Mouse (Mus musculus): ENCODE measurements around the gene Higd1b. TPM values are rescaled to one million over a fixed set of nuclear protein-coding genes. Genes with fewer than 3 reads are reported as not detected.

Higd1b gene
- polyA plus RNA-seq, 1 experiment from 2014 or later, result not detected

DNA sequence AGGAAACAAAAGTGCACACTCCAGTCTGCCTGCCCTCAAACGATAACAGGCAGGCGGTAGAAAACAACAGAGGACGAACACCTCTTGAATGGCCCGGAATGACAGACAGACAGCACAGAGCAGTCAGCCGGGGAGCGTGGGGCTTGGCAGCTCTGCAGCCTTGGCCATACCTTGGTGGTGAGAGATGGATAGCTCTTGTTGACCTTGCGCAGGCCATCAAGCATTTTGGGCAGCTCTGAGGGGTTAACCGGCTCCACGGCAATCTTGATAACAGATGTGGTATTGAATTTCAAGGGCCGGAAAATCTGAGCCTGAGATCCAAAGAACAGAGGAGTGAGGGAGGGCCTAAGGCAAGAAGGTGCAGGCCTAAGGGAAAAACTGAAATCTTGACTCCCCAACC, 10.3 kb downstream of the Higd1b start:
- no peak overlapping the region for H3K4me2 ChIP-seq (replicated peaks)
- no peaks in the 10 kb centered on the region for H3K27me3 ChIP-seq
- peaks cover 100% of the 10 kb centered on the region for H3K36me3 ChIP-seq
- H3K27ac ChIP-seq, result no peak overlapping the region
- no peak for ATAC-seq (ENCODE audit: low FRiP score, low read depth)
- H3K9ac ChIP-seq, result no peak overlapping the region
- no peaks in the 10 kb centered on the region for H3K9me3 ChIP-seq
- no peak overlapping the region for H3K4me3 ChIP-seq
- no peaks in the 10 kb centered on the region for H3K4me1 ChIP-seq
- 67% methylated on average over 10 of the region's 10 CpGs for WGBS

DNA sequence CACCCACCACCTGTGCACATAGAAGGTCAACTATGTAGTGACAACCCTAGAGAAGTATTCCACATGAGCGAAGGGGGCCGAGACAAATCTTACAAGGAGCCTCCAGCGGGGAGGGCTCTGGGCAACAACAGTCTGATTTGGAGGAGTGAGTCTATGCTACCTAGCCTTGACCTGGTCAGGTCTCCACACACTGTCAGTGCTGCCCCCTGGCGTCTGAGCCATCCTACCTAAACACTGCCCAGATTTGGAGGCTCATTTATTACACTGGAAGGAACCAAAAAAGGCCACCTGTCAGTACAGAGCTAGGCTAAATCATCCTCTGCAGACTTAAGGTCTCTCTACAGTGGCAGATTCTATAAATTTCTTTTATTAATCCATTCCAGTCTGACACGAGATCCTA, 16.2 kb downstream of the Higd1b start:
- 63% methylated on average over 5 of the region's 5 CpGs for WGBS
- H3K4me3 ChIP-seq, result no peak overlapping the region
- H3K9ac ChIP-seq, result no peak overlapping the region
- peaks cover 96% of the 10 kb centered on the region for H3K36me3 ChIP-seq
- H3K27me3 ChIP-seq, result no peaks in the 10 kb centered on the region
- ATAC-seq (ENCODE audit: low FRiP score, low read depth), result no peak
- H3K27ac ChIP-seq, result no peak overlapping the region
- peaks cover 16% of the 10 kb centered on the region for H3K4me1 ChIP-seq
- H3K9me3 ChIP-seq, result no peaks in the 10 kb centered on the region
- no peak overlapping the region for H3K4me2 ChIP-seq (replicated peaks)

DNA sequence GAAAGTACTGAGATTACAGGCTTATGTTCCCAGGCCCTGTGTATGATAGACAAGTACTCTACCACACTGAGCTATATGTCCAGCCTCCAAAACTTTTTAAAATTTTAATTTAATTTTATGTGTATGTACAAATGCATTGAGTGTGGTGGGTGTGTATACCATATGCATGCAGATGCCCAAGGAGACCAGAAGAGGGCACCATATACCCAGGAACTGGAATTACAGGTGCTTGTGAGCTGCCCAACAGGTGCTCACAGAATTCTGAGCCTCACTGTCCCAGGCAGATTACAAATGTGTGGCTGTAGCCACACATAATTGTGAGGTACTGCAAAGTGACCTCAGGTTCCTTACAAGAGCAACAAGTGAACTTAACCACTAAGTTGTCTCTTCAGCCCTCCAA, 18.1 kb downstream of the Higd1b start:
- peaks cover 19% of the 10 kb centered on the region for H3K4me1 ChIP-seq
- H3K4me2 ChIP-seq (replicated peaks), result no peak overlapping the region
- H3K9me3 ChIP-seq, result no peaks in the 10 kb centered on the region
- H3K27me3 ChIP-seq, result no peaks in the 10 kb centered on the region
- peaks cover 95% of the 10 kb centered on the region for H3K36me3 ChIP-seq
- ATAC-seq (ENCODE audit: low FRiP score, low read depth), result no peak
- H3K9ac ChIP-seq, result no peak overlapping the region
- no peak overlapping the region for H3K27ac ChIP-seq
- no peak overlapping the region for H3K4me3 ChIP-seq

DNA sequence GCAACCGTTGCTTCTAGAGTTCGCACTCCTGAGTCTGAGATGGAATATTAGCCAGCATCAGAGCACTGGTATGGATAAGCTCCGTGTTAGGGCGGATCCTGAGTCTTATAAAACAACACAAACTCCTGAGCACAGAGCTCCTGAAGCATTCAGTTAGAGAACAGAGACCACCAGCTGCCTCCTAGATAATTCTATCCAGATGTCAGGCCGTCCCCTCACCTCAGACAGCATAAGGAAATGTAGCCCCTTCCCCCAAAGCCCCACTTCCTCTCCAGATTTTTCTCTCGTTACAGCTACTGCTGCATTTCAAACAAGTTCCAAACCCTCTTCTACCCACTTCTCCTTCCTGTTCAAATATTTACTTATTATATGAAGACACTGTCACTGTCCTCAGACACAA, 20.3 kb downstream of the Higd1b start:
- 22% methylated on average over 6 of the region's 6 CpGs for WGBS
- peak overlapping the region; percentile 15; the same call in 1 of the 2 replicates for H3K27ac ChIP-seq
- peak; percentile 36; the same call in 1 of the 2 replicates for ATAC-seq (ENCODE audit: low FRiP score, low read depth)

DNA sequence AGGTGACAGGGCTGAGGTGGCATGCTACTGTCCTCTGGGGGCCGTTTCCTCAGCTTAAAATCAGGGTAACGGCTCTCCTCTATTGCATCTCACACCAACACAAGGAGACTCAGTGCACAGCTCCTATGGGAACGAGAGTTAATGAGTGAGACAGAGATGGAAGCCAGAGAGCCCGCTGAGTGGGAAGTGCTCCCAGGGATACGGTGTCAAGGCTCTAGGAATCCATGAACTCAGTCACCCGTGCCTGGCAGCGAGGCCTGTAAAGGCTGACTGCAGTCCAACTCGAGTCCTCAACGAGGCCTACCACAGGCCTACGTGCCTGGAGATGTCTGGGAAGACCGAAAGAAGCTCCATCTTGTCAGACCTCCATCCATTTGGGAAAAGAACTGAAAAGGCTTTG, 23.3 kb downstream of the Higd1b start:
- 93% methylated on average over 11 of the region's 11 CpGs for WGBS
- H3K4me3 ChIP-seq, result no peak overlapping the region
- H3K36me3 ChIP-seq, result peaks cover 96% of the 10 kb centered on the region
- no peak overlapping the region for H3K27ac ChIP-seq
- H3K4me1 ChIP-seq, result peaks cover 19% of the 10 kb centered on the region
- H3K4me2 ChIP-seq (replicated peaks), result no peak overlapping the region
- H3K27me3 ChIP-seq, result no peaks in the 10 kb centered on the region
- H3K9me3 ChIP-seq, result no peaks in the 10 kb centered on the region
- ATAC-seq (ENCODE audit: low FRiP score, low read depth), result no peak
- H3K9ac ChIP-seq, result no peak overlapping the region

More for the DNA sequence above, 20.3 kb downstream of the Higd1b start:
- peaks cover 19% of the 10 kb centered on the region for H3K4me1 ChIP-seq
- H3K36me3 ChIP-seq, result peaks cover 95% of the 10 kb centered on the region
- H3K9me3 ChIP-seq, result no peaks in the 10 kb centered on the region
- H3K27me3 ChIP-seq, result no peaks in the 10 kb centered on the region
- H3K4me3 ChIP-seq, result no peak overlapping the region
- peak overlapping the region; percentile 23; the same call in 1 of the 2 replicates for H3K4me2 ChIP-seq (replicated peaks)
- 0 out of 2 replicates have a peak overlapping the region, but pooled peaks have one; percentile 13 for H3K9ac ChIP-seq

DNA sequence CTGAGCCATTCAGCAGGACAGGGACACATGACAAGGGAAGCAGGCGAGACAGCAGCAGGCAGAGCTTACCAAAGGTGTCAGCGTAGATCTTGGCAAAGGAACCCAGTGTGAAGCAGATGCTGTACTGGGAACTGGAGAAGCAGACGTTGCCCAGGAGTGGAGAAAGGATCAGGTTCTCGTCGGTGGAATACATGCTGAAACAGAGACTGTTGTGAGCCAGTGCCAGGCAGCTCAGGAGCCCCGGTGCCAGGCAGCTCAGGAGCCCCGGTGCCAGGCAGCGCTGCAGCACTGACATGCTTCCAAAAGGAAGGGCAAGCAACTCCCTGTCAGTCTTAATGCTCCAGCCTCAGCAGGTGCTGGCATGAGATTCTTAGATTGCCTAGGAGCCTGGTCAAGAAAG, 24.3 kb downstream of the Higd1b start:
- Histone ChIP-seq H3K36me3 (peaks cover 92% of the 10 kb centered on the region), H3K4me3 (no peak overlapping the region), H3K4me2 (replicated peaks) (no peak overlapping the region), H3K9me3 (no peaks in the 10 kb centered on the region), H3K4me1 (peaks cover 19% of the 10 kb centered on the region), H3K27me3 (no peaks in the 10 kb centered on the region), H3K27ac (no peak overlapping the region), H3K9ac (no peak overlapping the region)
- 92% methylated on average over 8 of the region's 8 CpGs for whole genome bisulfite sequencing
- no peak for ATAC-seq (ENCODE audit: low FRiP score, low read depth)

DNA sequence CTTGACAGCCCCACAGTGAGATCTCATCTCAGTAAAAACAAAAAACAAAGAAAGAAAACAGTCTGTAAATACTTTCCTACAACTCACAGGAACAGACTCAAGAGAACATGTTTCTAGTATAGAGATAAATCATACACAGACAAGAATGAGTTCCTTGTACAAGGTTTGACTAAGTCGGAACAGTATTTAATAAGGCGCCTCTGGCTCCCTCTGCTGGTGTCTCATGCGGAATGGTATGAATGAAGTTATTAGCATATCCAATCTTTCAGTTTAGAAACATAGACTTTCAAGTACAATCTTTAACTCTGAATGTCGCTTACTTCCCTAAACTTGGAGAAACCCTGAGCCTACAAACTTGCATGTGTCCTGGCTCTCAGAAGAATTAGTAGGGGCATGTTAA, 28.6 kb downstream of the Higd1b start:
- no peak for ATAC-seq (ENCODE audit: low FRiP score, low read depth)
- Histone ChIP-seq H3K4me2 (replicated peaks) (no peak overlapping the region), H3K9ac (no peak overlapping the region), H3K4me1 (no peaks in the 10 kb centered on the region), H3K36me3 (peaks cover 93% of the 10 kb centered on the region), H3K9me3 (no peaks in the 10 kb centered on the region), H3K4me3 (no peak overlapping the region), H3K27ac (peak overlapping the region; percentile 28; the same call in 1 of the 2 replicates), H3K27me3 (no peaks in the 10 kb centered on the region)
- WGBS, result 37% methylated on average over 4 of the region's 4 CpGs

DNA sequence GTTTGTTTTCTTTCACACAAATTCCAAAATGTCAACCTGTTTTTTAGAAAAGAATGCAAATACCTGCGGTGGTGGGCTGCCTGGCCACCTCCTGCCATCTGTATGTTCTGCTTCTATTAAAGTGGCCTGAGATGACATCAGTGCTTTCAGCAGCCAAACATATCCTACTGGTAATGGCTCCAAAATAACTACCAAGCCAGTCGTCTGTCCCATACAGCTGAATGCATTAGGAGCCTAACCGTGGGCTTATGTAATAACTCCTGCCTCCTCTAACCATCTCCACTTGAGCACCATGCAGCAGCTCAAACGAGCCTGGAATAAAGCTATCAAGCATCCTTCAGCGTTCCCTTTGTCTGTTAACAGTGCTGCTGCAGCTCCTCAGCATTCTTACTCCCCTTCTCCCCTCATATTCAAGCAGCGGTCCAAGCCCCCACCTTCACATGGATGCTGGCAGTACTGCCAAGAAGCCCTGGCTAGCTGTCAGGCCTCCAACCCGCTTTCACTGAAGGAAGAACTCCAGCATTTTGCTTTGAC, 39.2 kb downstream of the Higd1b start:
- Histone ChIP-seq H3K27ac (no peak overlapping the region), H3K36me3 (peaks cover 66% of the 10 kb centered on the region), H3K9ac (no peak overlapping the region), H3K4me2 (replicated peaks) (no peak overlapping the region), H3K4me3 (no peak overlapping the region), H3K27me3 (no peaks in the 10 kb centered on the region), H3K9me3 (no peaks in the 10 kb centered on the region), H3K4me1 (peaks cover 8% of the 10 kb centered on the region)
- 91% methylated on average over 7 of the region's 7 CpGs for WGBS
- ATAC-seq (ENCODE audit: low FRiP score, low read depth), result no peak

DNA sequence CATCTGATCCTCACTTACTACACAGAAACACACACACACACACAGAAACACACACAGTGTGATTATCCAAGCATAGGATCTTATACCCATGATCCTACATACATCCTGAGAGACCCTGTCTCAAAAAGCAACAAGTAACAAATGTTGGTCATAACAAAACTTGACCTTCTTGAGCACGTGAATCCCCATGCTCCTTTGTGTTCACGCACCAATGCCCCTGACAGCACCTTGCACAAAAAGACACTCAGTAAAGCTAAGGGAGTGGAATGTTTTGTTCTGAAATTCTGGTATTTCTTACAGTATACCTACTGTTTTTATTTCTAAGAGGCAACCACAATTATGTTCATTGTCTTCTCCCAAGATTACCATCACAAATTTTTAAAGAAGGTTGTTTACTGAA, 43.9 kb downstream of the Higd1b start:
- H3K27me3 ChIP-seq, result peaks cover 10% of the 10 kb centered on the region
- H3K27ac ChIP-seq, result no peak overlapping the region
- ATAC-seq (ENCODE audit: low FRiP score, low read depth), result no peak
- H3K4me1 ChIP-seq, result peaks cover 16% of the 10 kb centered on the region
- H3K4me2 ChIP-seq (replicated peaks), result peak overlapping the region; percentile 78
- H3K4me3 ChIP-seq, result peak overlapping the region; percentile 82
- H3K9me3 ChIP-seq, result no peaks in the 10 kb centered on the region
- WGBS, result 86% methylated on average over 2 of the region's 2 CpGs
- peak overlapping the region; percentile 89 for H3K9ac ChIP-seq
- H3K36me3 ChIP-seq, result peaks cover 30% of the 10 kb centered on the region

DNA sequence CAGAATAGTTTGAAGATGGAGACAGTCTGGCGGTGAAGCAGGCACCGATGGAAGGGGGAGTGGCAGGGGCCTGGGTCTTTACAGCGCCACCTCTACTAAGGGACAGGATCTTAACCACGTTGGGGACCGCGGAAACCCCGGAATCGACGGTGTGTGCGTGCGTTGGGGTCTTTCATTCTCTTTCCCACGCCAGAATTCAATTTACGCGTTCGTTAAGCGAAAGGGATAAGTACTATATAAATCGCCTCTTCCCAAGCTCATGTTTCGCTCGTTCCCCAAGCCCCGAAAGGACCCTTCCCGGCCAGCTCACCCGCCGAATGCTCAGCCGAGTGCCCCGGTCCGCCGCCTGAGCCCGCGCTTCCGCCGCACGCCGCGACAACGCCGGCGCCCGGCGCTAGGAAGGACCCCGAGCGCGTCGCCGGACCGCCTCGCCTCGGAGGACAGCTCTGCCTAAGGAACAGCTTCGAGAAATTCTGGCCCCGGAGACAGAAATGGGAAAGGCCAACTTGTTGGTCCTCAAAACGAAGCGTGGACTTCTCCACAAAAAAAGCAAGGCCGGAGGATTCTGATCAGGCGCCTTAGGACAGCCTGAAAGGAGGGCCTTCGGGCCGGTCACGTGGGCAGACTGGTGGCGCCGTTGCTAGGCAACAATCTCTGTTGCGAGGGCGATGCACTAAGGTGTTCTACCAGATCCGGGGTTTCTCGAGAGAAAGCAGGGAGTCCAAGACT, 45.1 kb downstream of the Higd1b start, which contains the start of the genes Eftud2 and Ccdc103:
Gene Eftud2, minus strand, starts transcription at position 401 of the 729 bp plus-strand sequence.
Gene Ccdc103, plus strand, starts transcription at position 620 of the 729 bp plus-strand sequence.
- peak within 1 kb of the TSS; percentile 89 for H3K9ac ChIP-seq

DNA sequence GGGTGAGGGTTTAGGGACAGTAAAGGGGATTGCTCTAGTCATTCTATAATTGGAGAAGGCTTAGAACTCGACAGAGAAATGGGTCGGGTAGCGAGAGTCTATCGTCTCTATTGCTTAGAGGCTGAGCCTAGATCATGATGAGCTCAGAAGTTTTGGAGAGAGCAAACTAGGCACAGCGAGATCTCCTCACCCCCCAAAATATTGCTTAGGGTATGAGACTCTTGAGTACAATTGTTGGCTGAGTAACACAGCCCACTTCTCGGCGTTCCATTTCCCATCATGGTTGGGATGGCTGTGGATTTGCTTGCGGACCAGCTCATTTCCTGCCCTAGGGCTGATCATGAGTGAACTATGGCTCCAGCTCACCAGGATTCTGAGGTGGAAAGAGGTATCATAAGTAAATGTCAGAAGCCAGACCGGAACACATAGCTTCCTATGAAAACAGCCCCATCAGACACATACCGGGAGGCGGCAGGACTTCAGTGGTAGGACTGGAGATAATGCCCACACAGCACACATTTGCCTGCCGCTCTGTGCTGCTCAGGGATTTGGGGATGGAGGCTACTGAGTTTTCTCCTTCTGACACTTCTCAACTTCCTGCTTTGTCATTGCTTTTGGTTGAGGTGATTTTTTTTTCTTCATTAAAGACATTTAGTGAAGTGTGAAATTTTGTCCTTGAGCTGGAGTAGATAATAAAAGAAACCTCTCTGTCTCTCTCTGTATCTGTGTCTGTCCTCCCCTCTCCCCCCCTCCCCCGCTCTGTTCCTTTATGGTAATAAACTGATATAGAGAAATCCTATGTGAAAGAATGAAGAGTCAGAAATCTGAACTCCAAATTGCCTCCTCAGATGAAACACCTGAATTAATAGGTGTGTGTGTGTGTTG, 45.9 kb downstream of the Higd1b start:
- H3K9ac ChIP-seq, result peak overlapping the region; percentile 89
- H3K27ac ChIP-seq, result peak overlapping the region; percentile 80; the same call in 1 of the 2 replicates
- H3K9me3 ChIP-seq, result no peaks in the 10 kb centered on the region
- H3K27me3 ChIP-seq, result peaks cover 25% of the 10 kb centered on the region
- peak overlapping the region; percentile 82 for H3K4me3 ChIP-seq
- ATAC-seq (ENCODE audit: low FRiP score, low read depth), result peak; percentile 32
- peaks cover 16% of the 10 kb centered on the region for H3K4me1 ChIP-seq
- WGBS, result 15% methylated on average over 13 of the region's 13 CpGs
- H3K4me2 ChIP-seq (replicated peaks), result peak overlapping the region; percentile 78
- H3K36me3 ChIP-seq, result peaks cover 12% of the 10 kb centered on the region

More for the DNA sequence above, 45.1 kb downstream of the Higd1b start, which contains the start of the genes Eftud2 and Ccdc103:
- peak within 1 kb of the TSS; percentile 80 for H3K27ac ChIP-seq
- H3K4me1 ChIP-seq, result peaks cover 16% of the 10 kb centered on the region
- H3K27me3 ChIP-seq, result peaks cover 19% of the 10 kb centered on the region
- H3K4me3 ChIP-seq, result peak within 1 kb of the TSS; percentile 82
- ATAC-seq (ENCODE audit: low FRiP score, low read depth), result peak; percentile 90
- 0% methylated on average over 62 of the region's 62 CpGs for WGBS
- peak within 1 kb of the TSS; percentile 78 for H3K4me2 ChIP-seq (replicated peaks)
- peaks cover 18% of the 10 kb centered on the region for H3K36me3 ChIP-seq
- H3K9me3 ChIP-seq, result no peaks in the 10 kb centered on the region
